Mouse (Mus musculus): ENCODE measurements at regions not wholly inside any gene's neighbourhood (a gene's known extent, or its start where the extent isn't known, plus 50 kb on each side); places are given as distances from the start of the nearest gene placed in this dataset.

GRCm38 (mm10) chr3:35321991-35322390 is 431.9 kb upstream of the Atp11b start:
- no peak for TF ChIP-seq CTCF (IDR thresholded peaks at IDR 0.05; ENCODE audit: borderline replicate concordance, control insufficient read depth, extremely low read depth, insufficient read depth, low read length, poor library complexity)
- no peak for TF ChIP-seq POLR2A (IDR thresholded peaks at IDR 0.05; ENCODE audit: control insufficient read depth, extremely low read depth, insufficient read depth, low read length, poor library complexity)
